Comparison of ENCODE assay signal across 8 mouse cellular contexts in the genomic region with DNA sequence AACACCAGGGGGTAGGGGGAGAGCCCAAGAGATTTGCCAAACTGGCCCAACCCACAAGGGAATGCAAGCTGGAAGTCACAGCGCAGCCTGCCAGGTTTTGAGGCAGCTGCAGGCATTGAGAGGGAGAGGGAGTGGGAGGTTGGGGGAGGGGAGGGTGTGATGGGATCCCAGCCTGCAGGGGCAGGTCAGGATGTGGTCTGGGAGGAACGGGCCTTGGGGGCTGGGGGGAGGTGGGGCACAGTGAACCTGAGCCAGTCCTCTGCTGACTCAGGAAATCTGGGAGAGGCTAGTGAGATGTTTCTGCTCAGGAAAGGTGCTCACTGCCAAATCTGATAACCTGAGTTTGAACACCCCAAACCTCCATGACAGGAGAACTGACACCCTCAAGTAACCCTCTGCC. TPM values are rescaled to one million over a fixed set of nuclear protein-coding genes. Genes with fewer than 3 reads are reported as not detected.
DNase-seq lines count a peak whose midpoint lies in the region; ATAC-seq and TF ChIP-seq lines count a peak whose summit lies in the region.

No protein-coding gene starts in this region.

- no peaks in the 10 kb centered on the region for H3K9me3 ChIP-seq in kidney, postnatal 0 days (replicated peaks; ENCODE audit: low read length)
- H3K9me3 ChIP-seq in embryonic facial prominence, embryonic 11.5 days (replicated peaks; ENCODE audit: control insufficient read depth, low read length), result no peaks in the 10 kb centered on the region
- H3K9me3 ChIP-seq in lung, embryonic 16.5 days (ENCODE audit: control insufficient read depth, low read length), result no peaks in the 10 kb centered on the region

- no peak overlapping the region for H3K4me3 ChIP-seq in kidney, postnatal 0 days (replicated peaks; ENCODE audit: low read depth, low read length)
- no peak overlapping the region for H3K4me3 ChIP-seq in embryonic facial prominence, embryonic 11.5 days (ENCODE audit: low read depth, low read length)
- no peak overlapping the region for H3K4me3 ChIP-seq in lung, embryonic 16.5 days (ENCODE audit: low read length)

- no peak overlapping the region for H3K4me2 ChIP-seq in kidney, postnatal 0 days (ENCODE audit: low read length)
- no peak overlapping the region for H3K4me2 ChIP-seq in embryonic facial prominence, embryonic 11.5 days (ENCODE audit: low read depth, low read length)
- no peak overlapping the region for H3K4me2 ChIP-seq in lung, embryonic 16.5 days (ENCODE audit: low read depth, low read length)

- H3K27ac ChIP-seq in kidney, postnatal 0 days, result no peak overlapping the region
- no peak overlapping the region for H3K27ac ChIP-seq in embryonic facial prominence, embryonic 11.5 days (replicated peaks; ENCODE audit: low read depth, low read length)
- no peak overlapping the region; the same call in 1 of the 2 replicates for H3K27ac ChIP-seq in lung, embryonic 16.5 days (ENCODE audit: low read length)

- DNase-seq in kidney, postnatal 0 days (ENCODE audit: low spot score), result peak; percentile 49
- no peak for DNase-seq in kidney, adult 8-10 months
- DNase-seq in Muller cell, postnatal 12 days (ENCODE audit: inconsistent ontology term), result peak; percentile 79
- peak; percentile 49 for DNase-seq in embryonic facial prominence, embryonic 11.5 days (ENCODE audit: low spot score)
- DNase-seq in cerebellum, postnatal 4 days (ENCODE audit: low spot score in 2 of 2), result no peak
- DNase-seq in layer of hippocampus, postnatal 25 days (ENCODE audit: extremely low spot score in 1 of 2, low spot score in 1 of 2), result no peak
- no peak for DNase-seq in cerebellum, postnatal 36 days

- H3K27me3 ChIP-seq in kidney, postnatal 0 days (ENCODE audit: insufficient read depth, low read length), result no peaks in the 10 kb centered on the region
- H3K27me3 ChIP-seq in embryonic facial prominence, embryonic 11.5 days (ENCODE audit: control insufficient read depth, insufficient read depth, low read length), result no peaks in the 10 kb centered on the region
- no peaks in the 10 kb centered on the region for H3K27me3 ChIP-seq in lung, embryonic 16.5 days (ENCODE audit: control insufficient read depth, insufficient read depth, low read depth, low read length)

- H3K36me3 ChIP-seq in kidney, postnatal 0 days (ENCODE audit: insufficient read depth, low read length), result peaks cover 6% of the 10 kb centered on the region
- H3K36me3 ChIP-seq in embryonic facial prominence, embryonic 11.5 days (replicated peaks; ENCODE audit: control insufficient read depth, insufficient read depth, low read depth, low read length), result peaks cover 3% of the 10 kb centered on the region; the same call in 1 of the 2 replicates
- H3K36me3 ChIP-seq in lung, embryonic 16.5 days (ENCODE audit: control insufficient read depth, insufficient read depth, low read length), result no peaks in the 10 kb centered on the region

- 0 out of 2 replicates have a peak, but pooled peaks cover 4% of the 10 kb centered on the region for H3K4me1 ChIP-seq in kidney, postnatal 0 days (replicated peaks; ENCODE audit: insufficient read depth, low read length)
- H3K4me1 ChIP-seq in embryonic facial prominence, embryonic 11.5 days (ENCODE audit: control insufficient read depth, insufficient read depth, low read length), result no peaks in the 10 kb centered on the region
- peaks cover 29% of the 10 kb centered on the region for H3K4me1 ChIP-seq in lung, embryonic 16.5 days (replicated peaks; ENCODE audit: control insufficient read depth, insufficient read depth, low read length)

- 0% methylated on average over 2 of the region's 2 CpGs for WGBS in kidney, postnatal 0 days
- WGBS in embryonic facial prominence, embryonic 11.5 days, result 0% methylated on average over 2 of the region's 2 CpGs
- WGBS in lung, embryonic 16.5 days, result 3% methylated on average over 2 of the region's 2 CpGs

- H3K9ac ChIP-seq in kidney, postnatal 0 days (ENCODE audit: low read depth, low read length), result no peak overlapping the region
- no peak overlapping the region for H3K9ac ChIP-seq in embryonic facial prominence, embryonic 11.5 days (replicated peaks; ENCODE audit: low read length)
- no peak overlapping the region for H3K9ac ChIP-seq in lung, embryonic 16.5 days (ENCODE audit: low read length)

- ATAC-seq in kidney, postnatal 0 days (replicated peaks; ENCODE audit: low FRiP score, low read depth), result peak; percentile 44; the same call in 1 of the 2 replicates
- ATAC-seq in embryonic facial prominence, embryonic 11.5 days (replicated peaks; ENCODE audit: insufficient number of reproducible peaks, low FRiP score, low TSS enrichment, low read depth), result no peak
- ATAC-seq in lung, embryonic 16.5 days (ENCODE audit: low read depth), result peak; percentile 69

- TF ChIP-seq CTCF in kidney, postnatal 0 days (IDR thresholded peaks at IDR 0.05; ENCODE audit: low read depth), result no peak

RNA-seq across cellular contexts. Expression of gene Trim8, which starts 10.9 kb away (rescaled TPM):
- 27.8 and 30.5 TPM in 2 replicates for polyA plus RNA-seq in kidney, postnatal 0 days (2015; fragmentation: Nextera tagmentation; extraction: Ambion mirVana)
- polyA plus RNA-seq in embryonic facial prominence, embryonic 11.5 days (2014; fragmentation: Nextera tagmentation; extraction: Ambion mirVana), result 17.8 and 18.6 TPM in 2 replicates
- 22.4 and 24.9 TPM in 2 replicates for polyA plus RNA-seq in lung, embryonic 16.5 days (2015; fragmentation: Nextera tagmentation; extraction: Ambion mirVana)
- total RNA-seq in layer of hippocampus, postnatal 25 days (2021), result 100 to 1,000 TPM; 105 to 109 TPM

Comparison
In these comparisons a context has a peak if more than half of its experiments do, and no peak if none do; other contexts are left out.
1. DNase-seq: peak in kidney, postnatal 0 days (single experiment), Muller cell, postnatal 12 days (single experiment) and embryonic facial prominence, embryonic 11.5 days (single experiment); none in kidney, adult 8-10 months (0 of 2), cerebellum, postnatal 4 days (0 of 2), layer of hippocampus, postnatal 25 days (0 of 2) and cerebellum, postnatal 36 days (0 of 2).